Mouse (Mus musculus): ENCODE data around the gene Stox2.

GRCm38 (mm10) chr8:47263070-47263843, 182.9 kb downstream of the Stox2 start:
- TF ChIP-seq EP300 (IDR thresholded peaks at IDR 0.05) (no peak), CTCF (IDR thresholded peaks at IDR 0.05) (no peak)

All from lung, postnatal 0 days (tissue).